Mouse (Mus musculus) kidney, postnatal 14 days (tissue): ENCODE results near the gene Chil1.
A peak's percentile ranks its signal among the peaks of the same experiment; 100 is the strongest.

ENCODE experiments used
- DNase-seq: peaks from one replicate; pipeline ENCODE4 v3.0.0; 2022; ENCODE audit warnings: mixed read lengths

Gene Chil1

GRCm38 (mm10) chr1:134182025-134182424 is at the start of gene Chil1:
Gene Chil1 (plus strand): TSS chr1:134182176.
- no peak for DNase-seq

DNA sequence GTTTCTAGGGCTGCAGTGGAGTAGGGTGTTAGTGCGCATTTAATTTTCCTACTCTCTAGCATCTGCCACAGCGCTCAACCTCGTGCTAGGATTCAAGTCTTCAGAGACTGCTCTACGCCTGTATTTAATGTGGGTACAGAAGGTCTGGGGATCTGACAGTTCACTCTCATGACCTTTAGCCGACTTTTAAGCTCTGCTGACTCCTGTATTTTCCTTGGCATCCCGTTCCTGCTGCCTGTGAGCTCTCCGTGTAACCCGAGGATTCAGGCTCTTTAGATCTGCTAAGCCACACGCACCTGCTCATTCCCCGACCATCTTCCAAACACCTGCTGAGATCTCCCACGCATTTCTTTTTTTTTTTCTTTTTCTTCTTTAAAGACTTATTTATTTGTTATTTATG is 48.7 kb upstream of the Chil1 start:
- peak; percentile 63 for DNase-seq

DNA sequence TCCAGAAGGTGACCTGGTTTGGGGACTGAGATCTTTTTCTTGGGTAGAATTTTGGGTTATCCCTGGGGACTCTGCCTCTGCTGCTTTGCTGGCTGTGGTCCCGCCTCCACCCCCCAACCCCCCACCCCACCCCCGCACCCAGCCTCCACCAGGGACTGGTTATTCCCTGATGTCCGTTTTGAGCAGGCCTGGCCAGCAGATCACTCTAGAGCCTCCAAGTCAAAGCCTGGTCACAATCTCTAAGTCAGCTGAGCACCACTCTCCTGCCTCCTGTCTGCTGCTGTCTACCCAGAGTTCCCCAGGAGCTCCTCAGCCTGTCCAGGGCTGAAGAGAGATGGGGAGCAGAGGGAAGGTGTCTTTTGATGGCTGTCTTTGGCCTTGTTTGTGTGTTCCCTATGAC is 45.6 kb upstream of the Chil1 start:
- DNase-seq = no peak

DNA sequence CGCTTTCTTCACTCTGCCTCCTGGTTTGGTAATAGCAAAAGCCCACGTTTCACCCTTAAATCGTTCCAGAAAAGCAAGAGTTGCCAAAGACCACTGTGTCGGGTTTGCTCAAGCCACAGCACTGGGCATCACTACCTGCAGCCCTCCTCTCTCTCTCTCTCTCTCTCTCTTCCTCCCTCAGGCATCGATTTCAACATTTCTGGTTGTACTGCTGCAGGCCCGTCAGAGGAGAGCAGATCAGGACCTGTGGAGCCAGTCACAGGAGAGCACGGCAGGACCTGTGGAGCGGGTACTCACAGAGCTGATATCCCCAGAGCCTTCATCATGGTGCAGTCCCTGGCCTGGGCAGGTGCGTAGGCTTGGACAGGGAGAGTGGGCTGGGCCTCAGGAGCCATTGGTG is 43.6 kb upstream of the Chil1 start:
- DNase-seq = no peak

DNA sequence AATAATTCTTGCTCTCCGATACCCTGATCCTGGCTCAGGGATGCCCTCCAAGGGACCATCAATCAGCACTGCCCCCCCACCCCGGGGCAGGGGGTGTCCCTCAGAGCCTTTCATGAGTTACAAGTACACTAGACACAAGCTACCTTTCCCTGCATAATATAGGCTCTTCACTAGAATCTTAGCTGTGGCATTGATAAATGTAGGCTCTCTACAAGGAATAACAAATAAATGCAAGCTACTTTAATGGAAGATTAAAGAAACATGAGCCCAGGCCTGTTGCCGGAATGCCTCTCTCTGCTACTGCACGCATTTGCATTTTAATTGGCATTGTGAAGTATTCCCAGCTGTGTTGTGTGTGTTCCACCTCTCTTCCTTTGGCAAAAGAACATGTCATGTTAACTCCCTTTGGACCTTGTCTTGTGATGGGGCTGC is 39.6 kb upstream of the Chil1 start:
- DNase-seq = no peak

DNA sequence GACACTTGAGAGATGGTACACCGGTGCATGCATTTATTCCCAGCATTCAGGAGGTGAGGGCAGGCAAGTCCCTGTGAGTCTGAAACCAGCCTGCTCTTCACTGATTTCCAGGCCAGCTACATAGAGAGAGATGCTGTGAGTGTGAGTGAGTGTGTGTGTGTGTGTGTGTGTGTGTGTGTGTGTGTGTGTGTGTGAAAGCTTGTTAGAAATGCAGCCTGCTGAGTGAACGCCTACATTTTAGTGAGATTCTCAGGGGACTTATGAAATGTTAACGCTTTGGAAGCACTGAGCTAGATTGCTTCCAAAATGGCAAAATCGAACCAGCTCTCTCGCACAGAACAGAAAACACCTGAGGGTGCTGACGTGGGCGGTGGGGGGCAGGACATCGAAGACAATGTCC is 35.9 kb upstream of the Chil1 start:
- no peak for DNase-seq

- no peak for DNase-seq
These were observed 31.9 kb upstream of the Chil1 start for GRCm38 (mm10) chr1:134150076-134150475.

- no peak for DNase-seq
These were observed 31.2 kb upstream of the Chil1 start for GRCm38 (mm10) chr1:134150745-134151144.

DNA sequence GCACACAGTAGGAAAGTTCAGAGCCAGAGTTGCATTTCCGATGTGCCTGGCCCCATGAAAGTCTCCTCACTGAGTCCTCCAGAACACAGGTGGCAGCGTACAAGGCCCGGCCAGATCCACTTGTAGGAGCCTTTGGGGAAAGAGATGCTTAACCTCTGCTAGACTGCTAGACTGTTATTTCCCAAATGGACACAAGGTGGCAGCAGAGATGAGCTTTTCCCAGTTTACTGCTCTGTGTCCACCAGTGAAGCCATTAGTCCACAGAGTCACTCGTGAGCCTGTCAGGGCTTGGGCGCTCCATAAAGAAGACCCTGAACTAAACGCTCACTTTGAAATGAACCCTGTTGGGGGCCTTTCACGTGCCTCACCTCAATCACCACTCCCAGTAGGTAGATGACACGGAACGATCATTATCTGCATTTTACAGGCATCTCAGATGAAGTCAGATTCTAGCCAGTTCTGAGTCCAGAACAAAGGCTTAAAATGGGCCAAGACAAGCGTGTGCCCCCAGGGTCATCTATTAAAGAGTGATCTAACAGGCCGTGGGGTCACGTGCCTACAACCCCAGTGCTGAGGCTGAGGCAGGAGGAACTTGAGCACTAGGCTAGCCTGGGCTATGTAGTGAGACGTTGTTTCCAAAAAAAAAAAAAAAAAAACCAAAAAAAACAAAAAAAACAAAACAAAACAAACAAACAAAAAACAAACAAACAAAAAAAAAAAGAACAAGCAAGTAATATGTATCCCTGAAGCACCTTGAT is 30.1 kb upstream of the Chil1 start:
- DNase-seq = peak; percentile 85

DNA sequence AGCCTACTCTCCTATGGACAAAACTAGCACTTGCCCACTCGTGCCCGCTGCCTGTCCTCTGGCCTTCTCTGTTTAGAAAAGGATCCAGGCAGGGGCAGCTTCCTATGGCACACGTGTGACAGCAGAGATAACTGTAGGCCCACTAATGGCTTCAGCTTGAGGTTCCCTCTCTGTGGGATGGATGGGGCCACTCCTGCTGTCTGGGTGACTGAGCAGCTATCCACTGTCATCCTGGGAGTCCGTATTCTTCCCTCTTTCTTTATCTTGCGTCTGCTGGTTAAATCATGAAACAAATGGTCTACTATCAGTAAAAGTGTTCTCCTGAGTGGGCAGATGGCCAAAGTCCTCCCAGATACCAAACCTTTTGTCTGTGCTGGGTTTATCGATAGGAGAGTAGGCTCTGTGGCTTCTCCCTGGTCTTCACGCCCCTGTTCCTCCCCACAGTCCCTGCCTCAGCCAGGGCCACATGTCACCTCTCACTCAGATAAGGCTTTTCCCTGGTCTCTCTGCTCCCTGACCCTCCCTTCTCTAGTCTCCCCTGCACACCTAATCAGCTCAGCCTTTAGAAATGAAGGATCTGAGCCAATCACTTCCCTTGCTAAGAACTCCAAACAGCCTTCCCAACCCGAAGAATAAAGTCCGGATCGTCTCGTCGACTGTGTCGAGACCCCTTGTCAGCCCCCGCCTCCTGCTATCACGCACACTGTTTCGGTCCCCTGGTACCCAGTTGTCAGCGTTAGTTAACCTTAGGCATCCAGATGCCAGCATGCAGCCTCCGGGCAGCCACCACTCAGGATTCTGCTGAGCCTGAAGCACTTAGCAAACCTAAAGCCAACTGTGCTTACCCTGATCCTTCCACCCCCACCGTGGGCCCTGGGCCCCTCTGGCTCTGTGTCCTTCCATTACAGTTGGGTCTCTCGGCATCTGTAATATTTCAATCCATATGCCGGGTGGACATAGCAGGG is 29.1 kb upstream of the Chil1 start:
- DNase-seq = no peak

- no peak for DNase-seq
These were observed 27.9 kb upstream of the Chil1 start for GRCm38 (mm10) chr1:134154121-134154520.

DNA sequence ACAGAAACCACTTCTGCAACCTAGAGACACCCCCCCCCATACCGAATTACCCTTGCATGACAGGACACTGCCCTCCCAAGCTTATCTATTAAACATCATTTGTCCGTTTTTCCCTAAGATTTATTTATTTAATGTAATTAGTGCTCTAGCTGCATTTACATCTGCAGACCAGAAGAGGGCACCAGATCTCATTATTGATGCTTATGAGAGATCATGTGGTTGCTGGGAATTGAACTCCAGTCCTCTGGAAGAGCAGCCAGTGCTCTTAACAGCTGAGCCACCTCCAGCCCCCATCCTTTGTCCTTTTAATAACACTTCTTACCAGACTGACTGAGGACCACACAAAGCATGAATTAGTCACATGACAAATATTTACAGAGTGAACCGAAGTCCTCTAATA is 27.3 kb upstream of the Chil1 start:
- no peak for DNase-seq

- DNase-seq = no peak
These were observed 21.6 kb upstream of the Chil1 start for GRCm38 (mm10) chr1:134160404-134160803.

- DNase-seq = no peak
These were observed 20.6 kb upstream of the Chil1 start for GRCm38 (mm10) chr1:134161399-134161798.

DNA sequence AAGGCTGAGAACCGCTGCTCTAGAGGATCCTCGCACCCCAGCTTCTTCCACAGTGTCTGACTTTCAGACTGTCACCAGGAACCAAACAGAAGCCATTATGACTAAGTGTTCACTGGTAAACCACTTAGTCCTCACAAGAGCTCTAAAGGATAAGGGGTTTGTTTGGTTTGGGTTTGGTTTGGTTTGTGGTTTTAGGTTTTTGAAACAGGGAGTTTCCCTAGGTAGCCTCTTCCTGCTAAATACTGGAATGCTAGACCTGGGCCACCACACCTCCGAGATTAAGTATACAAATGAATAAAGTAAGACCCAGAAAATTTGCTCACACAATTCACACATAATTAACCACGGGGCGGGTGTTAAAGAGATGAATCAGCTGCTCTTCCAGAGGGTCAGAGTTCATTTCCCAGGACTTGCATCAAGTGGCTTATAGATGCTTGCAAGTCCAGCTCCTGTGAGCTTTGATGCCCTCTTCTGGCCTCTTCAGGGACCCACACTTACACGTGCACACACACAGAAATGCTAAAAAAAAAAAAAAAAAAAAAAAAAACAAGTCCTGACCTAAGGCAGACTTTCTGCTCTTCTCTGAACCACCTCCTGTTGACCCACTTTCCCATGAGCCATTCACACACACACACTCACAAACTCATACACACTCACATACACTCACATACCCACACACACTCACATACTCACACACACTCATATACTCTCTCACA is 19.3 kb upstream of the Chil1 start:
- no peak for DNase-seq

DNA sequence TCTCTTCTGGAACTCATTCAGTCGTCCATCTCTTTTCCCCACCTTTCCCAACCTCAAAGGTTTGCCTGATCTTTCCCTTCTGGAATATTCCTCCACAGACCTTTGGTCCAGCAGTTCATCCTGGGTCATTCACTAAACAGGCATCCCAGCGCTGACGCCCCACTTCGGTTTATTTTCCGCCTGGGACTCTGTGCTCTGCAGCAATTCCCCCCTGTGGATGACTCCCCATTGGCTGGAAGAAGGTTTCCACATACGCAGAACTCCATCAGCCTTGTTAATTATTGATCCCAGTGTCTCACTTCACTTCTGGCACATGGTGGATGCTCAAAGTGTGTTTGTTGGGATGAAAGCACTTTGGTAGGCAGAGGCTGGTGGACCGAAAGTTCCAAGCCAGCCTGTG is 18.5 kb upstream of the Chil1 start:
- peak; percentile 13 for DNase-seq

- DNase-seq = no peak
These were observed 17.5 kb upstream of the Chil1 start for GRCm38 (mm10) chr1:134164454-134164853.

- no peak for DNase-seq
These were observed 15.4 kb upstream of the Chil1 start for GRCm38 (mm10) chr1:134166547-134166946.

- no peak for DNase-seq
These were observed 14.3 kb upstream of the Chil1 start for GRCm38 (mm10) chr1:134167416-134168305.

GRCm38 (mm10) chr1:134168567-134168966 is 13.4 kb upstream of the Chil1 start:
- DNase-seq = no peak

- DNase-seq = no peak
These were observed 12.8 kb upstream of the Chil1 start for GRCm38 (mm10) chr1:134168985-134169697.

- DNase-seq = no peak
These were observed 8.9 kb upstream of the Chil1 start for GRCm38 (mm10) chr1:134173081-134173480.
